Mouse (Mus musculus) neural tube, embryonic 15.5 days (tissue): ENCODE data around the gene Sptbn2. TPM values are rescaled to one million over a fixed set of nuclear protein-coding genes. Genes with fewer than 3 reads are reported as not detected.

Source experiments
- ATAC-seq: fragments of 200-750 bp; cut with Nextera tagmentation; 2 replicates; pipeline ENCODE4 v1.8.0; 2017; ENCODE audit warnings: mild to moderate bottlenecking, moderate TSS enrichment, moderate library complexity; ENCODE audit not compliant: low FRiP score
- H3K27ac ChIP-seq: fragments of 300-500 bp; sonication (generic); replicated peaks from 2 replicates; pipeline ENCODE4 v1.5.1; 2015; ENCODE audit warnings: mild to moderate bottlenecking, inconsistent platforms
- H3K27me3 ChIP-seq: fragments of 300-500 bp; sonication (generic); replicated peaks from 2 replicates; pipeline ENCODE4 v1.6.1; 2015; ENCODE audit warnings: inconsistent platforms
- H3K36me3 ChIP-seq: fragments of 300-500 bp; sonication (generic); 2 replicates; pipeline ENCODE4 v1.6.1; 2015; ENCODE audit warnings: inconsistent platforms
- H3K4me1 ChIP-seq: fragments of 300-500 bp; sonication (generic); 2 replicates; pipeline ENCODE4 v1.6.1; 2015; ENCODE audit warnings: inconsistent platforms
- H3K4me2 ChIP-seq: fragments of 300-500 bp; sonication (generic); 2 replicates; pipeline ENCODE4 v1.6.1; 2015; ENCODE audit warnings: inconsistent platforms, mild to moderate bottlenecking, moderate library complexity
- H3K4me3 ChIP-seq: fragments of 300-500 bp; sonication (generic); replicated peaks from 2 replicates; pipeline ENCODE4 v1.5.1; 2015; ENCODE audit warnings: mild to moderate bottlenecking, inconsistent platforms
- H3K9ac ChIP-seq: fragments of 300-500 bp; sonication (generic); replicated peaks from 2 replicates; pipeline ENCODE4 v1.6.1; 2015; ENCODE audit warnings: mild to moderate bottlenecking, inconsistent platforms
- H3K9me3 ChIP-seq: fragments of 300-500 bp; sonication (generic); replicated peaks from 2 replicates; pipeline ENCODE4 v1.6.1; 2016; ENCODE audit warnings: inconsistent platforms
- WGBS: fragments of 180-500 bp; shearing (Covaris S2); methylation state at CpG from one replicate; pipeline ENCODE4 v1.1.7; 2015; ENCODE audit warnings: mixed read lengths; 5-methylcytosine and 5-hydroxymethylcytosine counted together
- polyA plus RNA-seq: library from polyadenylated mRNA; unstranded; fragments of >200 nt; fragmentation: Nextera tagmentation; extraction: Ambion mirVana; gene quantifications from 2 replicates; pipeline ENCODE4 v1.2.1, GENCODE M21; 2015

The Sptbn2 gene
- polyA plus RNA-seq, 1 experiment from 2014 or later: 25.6 TPM

GRCm38 (mm10) chr19:4793281-4793830 lies 82.4 kb downstream of the Sptbn2 start:
- peak overlapping the region; percentile 92 for H3K4me2 ChIP-seq
- WGBS: 2% methylated on average over 16 of the region's 16 CpGs
- H3K4me3 ChIP-seq: peak overlapping the region; percentile 81
- H3K9ac ChIP-seq: peak overlapping the region; percentile 73
- no peaks in the 10 kb centered on the region for H3K9me3 ChIP-seq
- H3K36me3 ChIP-seq: peaks cover 12% of the 10 kb centered on the region
- peak overlapping the region; percentile 87 for H3K27ac ChIP-seq
- no peaks in the 10 kb centered on the region for H3K27me3 ChIP-seq
- ATAC-seq: peak; percentile 55
- peaks cover 52% of the 10 kb centered on the region for H3K4me1 ChIP-seq

- WGBS: under 1% methylated on average over 31 of the region's 31 CpGs
- peak within 1 kb of the TSS; percentile 87 for H3K27ac ChIP-seq
- peaks cover 47% of the 10 kb centered on the region for H3K4me1 ChIP-seq
- peak within 1 kb of the TSS; percentile 81 for H3K4me3 ChIP-seq
- peak; percentile 98 for ATAC-seq
- H3K9me3 ChIP-seq: no peaks in the 10 kb centered on the region
- no peaks in the 10 kb centered on the region for H3K27me3 ChIP-seq
- H3K4me2 ChIP-seq: peak within 1 kb of the TSS; percentile 92
- H3K9ac ChIP-seq: peak within 1 kb of the TSS; percentile 73
- H3K36me3 ChIP-seq: peaks cover 17% of the 10 kb centered on the region
Observed at GRCm38 (mm10) chr19:4793831-4794422, 83.0 kb downstream of the Sptbn2 start, which contains the start of gene Rbm4. TSS of gene Rbm4 (minus strand) at chr19:4793901.

- ATAC-seq: no peak
- H3K9me3 ChIP-seq: no peaks in the 10 kb centered on the region
- H3K27me3 ChIP-seq: no peaks in the 10 kb centered on the region
- peaks cover 29% of the 10 kb centered on the region for H3K4me1 ChIP-seq
- WGBS: 93% methylated on average over 1 of the region's 1 CpGs
- no peak overlapping the region for H3K9ac ChIP-seq
- H3K4me3 ChIP-seq: no peak overlapping the region
- no peak overlapping the region for H3K4me2 ChIP-seq
- peaks cover 31% of the 10 kb centered on the region for H3K36me3 ChIP-seq
- no peak overlapping the region for H3K27ac ChIP-seq
Observed at GRCm38 (mm10) chr19:4795929-4796328, 85.0 kb downstream of the Sptbn2 start.

GRCm38 (mm10) chr19:4797846-4798245 lies 86.9 kb downstream of the Sptbn2 start:
- Histone ChIP-seq H3K9ac (no peak overlapping the region), H3K27me3 (no peaks in the 10 kb centered on the region), H3K4me1 (peaks cover 11% of the 10 kb centered on the region), H3K36me3 (peaks cover 44% of the 10 kb centered on the region), H3K9me3 (no peaks in the 10 kb centered on the region), H3K4me2 (no peak overlapping the region), H3K4me3 (no peak overlapping the region), H3K27ac (no peak overlapping the region)
- no peak for ATAC-seq
- WGBS: 98% methylated on average over 2 of the region's 2 CpGs

- Histone ChIP-seq H3K9ac (no peak overlapping the region), H3K4me2 (no peak overlapping the region), H3K27me3 (no peaks in the 10 kb centered on the region), H3K4me1 (peaks cover 7% of the 10 kb centered on the region), H3K27ac (no peak overlapping the region), H3K36me3 (peaks cover 50% of the 10 kb centered on the region), H3K4me3 (no peak overlapping the region), H3K9me3 (no peaks in the 10 kb centered on the region)
- 93% methylated on average over 5 of the region's 5 CpGs for WGBS
- no peak for ATAC-seq
Observed at GRCm38 (mm10) chr19:4799083-4799482, 88.1 kb downstream of the Sptbn2 start.

Other genes with a start within 250 kb of the Sptbn2 start
- 8.8 TPM in 2 replicates for gene Syt12, start 233.7 kb upstream of the Sptbn2 start, polyA plus RNA-seq
- gene 2010003K11Rik, start 212.6 kb upstream of the Sptbn2 start, polyA plus RNA-seq: 0.17 TPM in 1 of 2 replicates, not detected in the other
- gene Pcx, start 200.7 kb upstream of the Sptbn2 start, polyA plus RNA-seq: 29.5 and 31.5 TPM in 2 replicates
- gene Lrfn4, start 95.5 kb upstream of the Sptbn2 start, polyA plus RNA-seq: 10.5 and 12.5 TPM in 2 replicates
- gene Rce1, start 85.5 kb upstream of the Sptbn2 start, polyA plus RNA-seq: 49.1 and 49.8 TPM in 2 replicates
- gene Gm960, start 12.5 kb upstream of the Sptbn2 start, polyA plus RNA-seq: 7.2 and 7.7 TPM in 2 replicates
- gene Rbm4b, start 45.3 kb downstream of the Sptbn2 start, polyA plus RNA-seq: 119 and 132 TPM in 2 replicates
- gene Rbm4, start 82.7 kb downstream of the Sptbn2 start, polyA plus RNA-seq: 67.2 and 76.2 TPM in 2 replicates
- 14.8 and 20.1 TPM in 2 replicates for gene Gm21992, start 100.4 kb downstream of the Sptbn2 start, polyA plus RNA-seq
- 55.0 and 65.1 TPM in 2 replicates for gene Rbm14, start 100.5 kb downstream of the Sptbn2 start, polyA plus RNA-seq
- gene Ccs, start 128.2 kb downstream of the Sptbn2 start, polyA plus RNA-seq: 42.4 and 47.9 TPM in 2 replicates
- 0.37 and 0.52 TPM in 2 replicates for gene Ccdc87, start 128.2 kb downstream of the Sptbn2 start, polyA plus RNA-seq
- 74.5 and 86.5 TPM in 2 replicates for gene Ctsf, start 144.0 kb downstream of the Sptbn2 start, polyA plus RNA-seq
- gene Actn3, start 166.7 kb downstream of the Sptbn2 start, polyA plus RNA-seq: 2.9 and 11.3 TPM in 2 replicates
- gene Zdhhc24, start 167.5 kb downstream of the Sptbn2 start, polyA plus RNA-seq: 19.7 and 20.5 TPM in 2 replicates
- 5.8 and 8.4 TPM in 2 replicates for gene Bbs1, start 195.5 kb downstream of the Sptbn2 start, polyA plus RNA-seq
- 104 TPM in 2 replicates for gene Dpp3, start 217.1 kb downstream of the Sptbn2 start, polyA plus RNA-seq
- 12.0 and 13.2 TPM in 2 replicates for gene Peli3, start 232.0 kb downstream of the Sptbn2 start, polyA plus RNA-seq